Mouse (Mus musculus) lung, postnatal 4 days (tissue): ENCODE results near the gene Olfr1158.
"Not testable (repeated sequence)": the region's sequence is repeated elsewhere in the genome, so short reads cannot be mapped to it uniquely, and the experiment has no call there.

Source experiments
- DNase-seq, 2 experiments: peaks; one replicate each; pipeline ENCODE4 v3.0.0; 2021

Olfr1158 gene

DNA sequence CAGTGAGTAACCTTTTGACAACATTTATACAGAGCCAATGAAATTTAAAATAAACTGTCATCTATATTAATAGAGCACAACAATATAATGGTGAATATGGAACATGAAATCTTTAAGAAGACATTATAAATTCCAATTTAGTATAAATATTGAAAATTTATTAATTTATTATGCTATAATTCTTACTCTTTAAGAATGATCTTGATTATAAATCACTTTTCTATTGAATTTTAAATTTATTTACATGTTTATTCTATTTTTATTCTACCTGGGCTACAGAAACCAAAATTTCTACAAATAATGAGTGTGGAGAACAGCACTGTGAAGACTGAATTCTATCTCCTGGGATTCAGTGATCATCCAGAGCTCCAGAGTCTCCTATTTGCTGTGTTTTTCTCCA, at the start of gene Olfr1158:
Olfr1158 (plus strand) TSS at position 301 of the 400 bp plus-strand sequence.
- no peak for DNase-seq

DNA sequence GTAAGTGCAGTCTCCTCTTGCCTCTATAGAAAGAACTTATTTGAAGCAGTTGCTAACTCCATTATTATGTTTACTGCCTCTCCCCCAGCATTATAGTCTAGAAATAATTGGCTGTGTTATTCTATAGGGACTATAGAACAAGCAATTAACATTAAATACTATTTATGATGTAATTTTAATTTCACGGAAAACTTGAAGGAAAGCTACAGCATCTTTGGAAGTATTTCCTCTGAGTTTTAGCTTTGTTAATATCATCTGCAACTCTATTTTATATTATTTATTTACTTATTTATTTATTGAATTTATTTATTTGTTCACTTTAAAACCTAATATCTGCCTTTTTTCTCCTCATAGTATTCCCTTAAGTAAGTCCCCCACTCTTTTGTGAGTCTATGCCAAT, 44.9 kb upstream of the Olfr1158 start, which contains the start of gene Olfr1155:
Olfr1155 (minus strand) TSS at position 101 of the 400 bp plus-strand sequence.
- no peak for DNase-seq

GRCm38 (mm10) chr2:87953000-87953399, 36.9 kb upstream of the Olfr1158 start, which contains the start of gene Olfr1156:
Olfr1156 (minus strand) TSS chr2:87953100.
- no peak for DNase-seq

- no peak for DNase-seq
Observed at GRCm38 (mm10) chr2:87968199-87968598, 21.7 kb upstream of the Olfr1158 start, which contains the start of gene Olfr1157. Olfr1157 (minus strand) TSS chr2:87968299.

GRCm38 (mm10) chr2:87974563-87974962, 15.3 kb upstream of the Olfr1158 start, which contains the start of gene Olfr74:
Olfr74 (minus strand) TSS chr2:87974663.
- no peak for DNase-seq

DNA sequence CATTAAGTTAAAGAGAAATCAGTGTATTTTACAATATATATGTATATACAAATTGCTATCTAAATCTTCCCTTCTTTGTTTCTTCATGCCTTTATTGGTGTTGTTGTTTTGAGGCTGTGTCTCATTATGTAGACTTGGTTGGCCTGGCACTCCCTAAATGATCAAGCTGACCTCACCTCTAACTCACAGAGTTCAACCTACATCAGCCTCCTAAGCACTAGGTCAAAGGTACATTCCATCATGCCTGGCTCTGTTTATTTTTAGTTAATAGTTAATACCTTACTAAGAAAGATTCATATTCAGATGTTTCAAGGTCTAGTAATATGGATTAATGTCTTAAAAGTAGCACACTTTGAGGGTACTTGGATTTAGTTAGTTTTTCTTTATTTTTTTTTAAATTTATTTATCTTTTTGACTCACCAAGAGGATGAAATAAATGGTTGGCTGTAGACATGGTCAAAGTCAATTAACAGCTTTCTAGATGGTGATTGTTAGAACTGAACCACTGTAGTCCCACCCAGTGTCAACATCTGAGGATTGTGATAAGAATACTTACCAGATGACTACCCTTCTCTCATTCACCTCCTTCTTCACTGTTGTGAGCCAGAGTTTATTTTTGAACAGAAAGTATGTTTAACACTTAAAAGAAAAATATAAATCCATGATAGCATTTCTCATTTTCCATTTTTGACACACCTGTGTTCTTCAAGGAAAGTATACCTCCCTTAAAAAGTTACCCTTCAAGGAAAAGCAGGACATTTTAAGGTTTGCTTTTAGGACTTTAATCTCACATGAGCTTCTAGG, 17.8 kb downstream of the Olfr1158 start, which contains the start of gene Olfr1160:
Olfr1160 (minus strand) TSS at position 754 of the 804 bp plus-strand sequence.
- no peak for DNase-seq

- DNase-seq: not testable (repeated sequence)
Observed at GRCm38 (mm10) chr2:88022474-88022873, 32.6 kb downstream of the Olfr1158 start, which contains the start of gene Olfr1161. Olfr1161 (plus strand) TSS chr2:88022774.

- DNase-seq: no peak
Observed at GRCm38 (mm10) chr2:88037599-88037998, 47.7 kb downstream of the Olfr1158 start, which contains the start of gene Olfr73. Olfr73 (minus strand) TSS chr2:88037699.
